Mouse (Mus musculus) regulatory T cell (primary cell): Measurements from ENCODE around the gene Fsip2.

ENCODE experiments used
- in situ Hi-C: fragments of 300-600 bp; cut with MboI, MseI; formaldehyde crosslinking; loops from one replicate; pipeline ENCODE4 v1.15.1; 2025; ENCODE audit warnings: high pct_unique_total_duplicates

Gene Fsip2

DNA sequence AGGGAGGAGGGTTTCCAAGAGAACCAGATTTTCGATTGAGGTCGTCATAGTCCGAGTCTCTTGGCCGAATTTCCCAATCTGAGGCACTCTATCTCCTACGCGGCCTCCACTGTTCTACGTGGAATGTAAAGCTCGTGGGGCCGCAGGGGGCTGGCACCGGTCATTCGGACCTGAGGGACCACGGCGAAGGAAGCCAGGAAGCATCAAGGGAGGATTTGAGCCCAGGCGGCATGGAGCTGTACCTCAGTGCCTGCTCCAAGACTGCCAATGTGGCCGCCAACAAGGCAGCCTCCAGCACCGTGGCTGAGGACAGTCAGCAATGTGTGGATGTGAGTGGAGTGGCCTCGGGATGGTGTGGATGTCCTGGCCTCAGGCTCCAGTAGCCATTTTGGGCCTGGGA lies at the start of gene Fsip2:
Gene Fsip2 (plus strand): TSS at position 163 of the 400 bp plus-strand sequence.
- in situ Hi-C loops: no loop called here

DNA sequence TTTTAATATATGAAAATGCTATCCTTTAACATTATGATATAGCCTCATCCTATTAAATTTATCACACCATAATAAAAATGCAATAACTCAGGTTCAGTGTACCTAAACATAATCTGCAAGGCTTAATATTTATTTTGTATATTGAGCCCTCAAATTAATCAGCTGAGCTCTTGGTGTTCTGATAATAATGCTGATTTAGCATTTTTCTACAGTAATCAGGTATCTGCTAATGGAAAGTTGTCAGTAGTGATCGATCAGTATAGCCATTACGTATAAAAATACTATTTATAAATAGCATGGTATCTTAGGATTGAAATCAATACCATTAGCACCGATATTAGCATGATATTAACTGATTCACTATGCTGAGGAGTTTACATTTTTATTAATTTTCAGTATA lies 20.0 kb downstream of the Fsip2 start:
- in situ Hi-C loops: no loop called here

DNA sequence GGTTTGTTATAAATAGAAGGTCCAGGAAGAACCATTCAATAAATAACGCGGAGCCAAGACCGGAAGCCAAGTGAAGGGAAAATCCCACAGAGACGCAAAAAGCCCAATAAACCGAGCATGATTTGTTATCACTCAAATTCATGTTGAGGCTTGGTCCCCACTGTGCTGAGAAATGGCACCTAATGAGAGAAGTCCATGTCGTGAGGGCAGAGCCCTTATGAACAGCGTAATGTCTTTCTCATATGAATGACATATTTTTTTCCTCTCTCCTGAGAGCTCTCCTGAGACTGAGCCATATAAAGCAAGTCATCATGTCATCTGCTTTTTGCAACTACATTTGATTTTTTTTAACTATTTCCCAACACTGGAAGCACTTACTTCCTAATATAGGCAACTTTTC lies 82.4 kb downstream of the Fsip2 start:
- in situ Hi-C loops: loop anchor here (10.0 kb wide), 1 partner anchor 889 kb away; no protein-coding TSS in a partner anchor

DNA sequence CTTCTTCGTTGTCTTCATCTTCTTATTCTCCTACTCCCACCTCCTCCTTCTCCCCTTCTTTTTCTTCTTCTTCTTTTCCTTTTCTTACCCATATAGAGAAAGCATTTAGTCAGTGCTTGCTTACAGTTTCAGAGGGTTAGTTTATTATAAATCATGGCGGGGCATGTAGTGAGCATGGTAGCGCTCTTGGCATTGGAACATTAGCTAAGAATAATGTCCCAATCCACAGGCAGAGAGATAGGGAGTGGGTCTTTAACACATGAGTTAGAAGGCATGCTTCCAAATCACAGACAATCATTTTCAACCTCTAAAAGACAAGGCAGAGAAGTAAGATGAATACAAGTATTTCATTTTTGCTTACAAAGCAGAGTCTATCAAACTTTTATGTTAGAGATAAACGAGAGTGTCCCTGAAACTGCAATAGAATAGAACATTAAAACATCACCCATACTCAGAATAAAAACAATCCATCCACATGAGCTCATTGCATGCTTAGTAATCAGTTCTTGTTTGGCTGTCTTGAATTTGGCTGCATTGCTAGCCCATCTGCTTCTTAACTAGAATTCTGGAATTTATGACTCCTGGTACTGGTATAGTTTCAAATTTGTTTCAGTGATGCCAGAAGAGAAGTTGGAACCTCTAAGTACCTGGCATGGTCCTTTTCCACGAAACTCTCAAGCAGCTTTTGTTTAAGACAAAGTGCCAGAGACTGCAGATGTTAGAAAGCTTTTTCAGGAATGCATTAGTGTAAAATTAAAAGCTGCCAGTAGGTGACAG lies 109.7 kb downstream of the Fsip2 start:
- in situ Hi-C loops: no loop called here
